Mouse (Mus musculus) cortical plate, adult 2 months (tissue): ENCODE results near the gene Zfand3.

ENCODE experiments used
- CTCF ChIP-seq: fragments of 200-500 bp; IDR thresholded peaks from 2 replicates; pipeline ENCODE4 v1.5.1; 2011; ENCODE audit warnings: mild to moderate bottlenecking, control low read depth, low read length; ENCODE audit not compliant: insufficient read depth; ENCODE audit errors: extremely low read depth
- POLR2A ChIP-seq: fragments of 200-500 bp; IDR thresholded peaks from 2 replicates; pipeline ENCODE4 v1.6.1; 2011; ENCODE audit warnings: mild to moderate bottlenecking, low read length, control low read depth; ENCODE audit not compliant: insufficient read depth; ENCODE audit errors: extremely low read depth

- TF ChIP-seq CTCF (no peak), POLR2A (no peak)
Observed at GRCm38 (mm10) chr17:30177435-30177834, 172.9 kb downstream of the Zfand3 start.
